ENCODE assay signal across 10 mouse cellular contexts in the genomic region with DNA sequence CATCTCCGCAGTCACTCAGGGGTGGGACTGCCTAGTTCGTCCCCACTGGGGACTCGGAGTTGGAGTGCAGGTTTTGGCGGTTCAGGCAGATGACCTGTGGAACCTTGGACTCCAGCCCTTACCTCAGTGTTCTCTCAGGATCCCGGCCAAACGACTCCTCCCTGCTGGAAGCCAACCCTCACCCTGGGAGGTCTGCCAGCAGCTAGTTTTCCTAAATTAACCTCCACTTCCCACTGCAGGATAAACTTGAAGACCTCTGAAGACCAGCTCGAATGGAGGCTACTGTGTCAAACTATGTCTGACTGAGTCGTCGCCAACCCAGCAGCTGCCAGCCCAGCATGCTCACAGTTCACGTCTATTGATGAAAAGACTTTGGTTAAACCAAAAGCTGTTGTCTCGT.
DNase-seq lines count a peak whose midpoint lies in the region; ATAC-seq and TF ChIP-seq lines count a peak whose summit lies in the region.
"Had no signal": no experiment of that assay in that cellular context is flagged by ENCODE, and none has a peak within 500 bp of the region (broad histone marks: within the 10 kb centered on the region; RNA-seq: fewer than 3 reads in every experiment).

No protein-coding gene starts in this region.

- no peaks in the 10 kb centered on the region for H3K36me3 ChIP-seq in kidney, embryonic 16.5 days (ENCODE audit: insufficient read depth, low read length)
- no peaks in the 10 kb centered on the region for H3K36me3 ChIP-seq in intestine, postnatal 0 days (ENCODE audit: control insufficient read depth, insufficient read depth)
- H3K36me3 ChIP-seq in midbrain, embryonic 10.5 days: no peaks in the 10 kb centered on the region
- H3K36me3 ChIP-seq: G1E; lung, embryonic 15.5 days had no signal

- ATAC-seq in kidney, embryonic 16.5 days (ENCODE audit: low FRiP score, low TSS enrichment): 0 out of 2 replicates have a peak, but pooled peaks have one; percentile 12
- ATAC-seq in intestine, postnatal 0 days: no peak
- no peak for ATAC-seq in frontal cortex, adult (ENCODE audit: low TSS enrichment)

- H3K27me3 ChIP-seq in kidney, embryonic 16.5 days (ENCODE audit: insufficient read depth, low read length): no peaks in the 10 kb centered on the region
- H3K27me3 ChIP-seq in intestine, postnatal 0 days (replicated peaks; ENCODE audit: control insufficient read depth, insufficient read depth, low read length): no peaks in the 10 kb centered on the region
- no peaks in the 10 kb centered on the region; the same call in 1 of the 2 replicates for H3K27me3 ChIP-seq in midbrain, embryonic 10.5 days (ENCODE audit: low read depth, poor library complexity, severe bottlenecking)
- H3K27me3 ChIP-seq: lung, embryonic 15.5 days had no signal

- no peak for TF ChIP-seq CTCF in intestine, postnatal 0 days (IDR thresholded peaks at IDR 0.05; ENCODE audit: low read depth)

- DNase-seq in urinary bladder, postnatal 14 days (ENCODE audit: low spot score): peak; percentile 58
- no peak for DNase-seq in urinary bladder, postnatal 10 days (ENCODE audit: low spot score)
- DNase-seq in gastrocnemius, postnatal 10 days: peak; percentile 72
- no peak for DNase-seq in midbrain, embryonic 10.5 days (ENCODE audit: low spot score)
- no peak for DNase-seq in natural killer cell, adult 2 months (ENCODE audit: low spot score in 2 of 2)

- no peaks in the 10 kb centered on the region for H3K9me3 ChIP-seq in kidney, embryonic 16.5 days (ENCODE audit: low read length)
- no peaks in the 10 kb centered on the region for H3K9me3 ChIP-seq in intestine, postnatal 0 days (ENCODE audit: control insufficient read depth)
- no peaks in the 10 kb centered on the region for H3K9me3 ChIP-seq in midbrain, embryonic 10.5 days (replicated peaks)
- H3K9me3 ChIP-seq: lung, embryonic 15.5 days had no signal

- no peak overlapping the region for H3K4me3 ChIP-seq in kidney, embryonic 16.5 days (ENCODE audit: low read length)
- no peak overlapping the region for H3K4me3 ChIP-seq in intestine, postnatal 0 days (ENCODE audit: low read depth, low read length)
- H3K4me3 ChIP-seq in midbrain, embryonic 10.5 days: no peak overlapping the region
- H3K4me3 ChIP-seq: lung, embryonic 15.5 days had no signal

- 57% methylated on average over 11 of the region's 11 CpGs for WGBS in kidney, embryonic 16.5 days
- 60% methylated on average over 11 of the region's 11 CpGs for WGBS in intestine, postnatal 0 days
- 66% methylated on average over 11 of the region's 11 CpGs for WGBS in midbrain, embryonic 10.5 days

- no peak overlapping the region for H3K4me2 ChIP-seq in kidney, embryonic 16.5 days (replicated peaks; ENCODE audit: low read depth, low read length)
- no peak overlapping the region for H3K4me2 ChIP-seq in intestine, postnatal 0 days (replicated peaks; ENCODE audit: low read depth)
- H3K4me2 ChIP-seq: lung, embryonic 15.5 days had no signal

- no peak overlapping the region for H3K9ac ChIP-seq in kidney, embryonic 16.5 days (replicated peaks; ENCODE audit: low read length)
- no peak overlapping the region for H3K9ac ChIP-seq in intestine, postnatal 0 days (ENCODE audit: low read depth, low read length)
- H3K9ac ChIP-seq: lung, embryonic 15.5 days had no signal

- H3K27ac ChIP-seq in kidney, embryonic 16.5 days (ENCODE audit: low read length): no peak overlapping the region
- no peak overlapping the region for H3K27ac ChIP-seq in intestine, postnatal 0 days (ENCODE audit: low read depth, low read length)
- no peak overlapping the region for H3K27ac ChIP-seq in midbrain, embryonic 10.5 days (replicated peaks)
- H3K27ac ChIP-seq: lung, embryonic 15.5 days had no signal

- H3K4me1 ChIP-seq in kidney, embryonic 16.5 days (ENCODE audit: insufficient read depth, low read length): no peaks in the 10 kb centered on the region
- no peaks in the 10 kb centered on the region for H3K4me1 ChIP-seq in intestine, postnatal 0 days (replicated peaks; ENCODE audit: control insufficient read depth, insufficient read depth, low read length)
- peaks cover 11% of the 10 kb centered on the region for H3K4me1 ChIP-seq in midbrain, embryonic 10.5 days
- H3K4me1 ChIP-seq: lung, embryonic 15.5 days had no signal

Comparison
In these comparisons a context has a peak if more than half of its experiments do, and no peak if none do; other contexts are left out.
1. DNase-seq: peak in urinary bladder, postnatal 14 days (single experiment) and gastrocnemius, postnatal 10 days (single experiment); none in urinary bladder, postnatal 10 days (single experiment), midbrain, embryonic 10.5 days (single experiment) and natural killer cell, adult 2 months (0 of 2).